Mouse (Mus musculus) embryonic facial prominence, embryonic 12.5 days (tissue): ENCODE data around the gene Sco2. TPM values are rescaled to one million over a fixed set of nuclear protein-coding genes. Genes with fewer than 3 reads are reported as not detected.

Experiments used
- polyA plus RNA-seq: library from polyadenylated mRNA; unstranded; fragments of >200 nt; fragmentation: Nextera tagmentation; extraction: Ambion mirVana; gene quantifications from 2 replicates; pipeline ENCODE4 v1.2.1, GENCODE M21; 2016

Gene Sco2
- polyA plus RNA-seq, 1 experiment from 2014 or later = 5.5 TPM

Other genes with a start within 250 kb of the Sco2 start
- 20.1 and 21.6 TPM in 2 replicates for gene Hdac10, start 245.1 kb downstream of the Sco2 start, polyA plus RNA-seq
- 7.5 and 7.6 TPM in 2 replicates for gene Mapk12, start 233.1 kb downstream of the Sco2 start, polyA plus RNA-seq
- gene Mapk11, start 224.2 kb downstream of the Sco2 start, polyA plus RNA-seq = 14.0 and 16.4 TPM in 2 replicates
- gene Plxnb2, start 193.1 kb downstream of the Sco2 start, polyA plus RNA-seq = 169 and 182 TPM in 2 replicates
- 30.2 and 30.3 TPM in 2 replicates for gene Dennd6b, start 177.3 kb downstream of the Sco2 start, polyA plus RNA-seq
- 38.9 and 41.9 TPM in 2 replicates for gene Ppp6r2, start 162.3 kb downstream of the Sco2 start, polyA plus RNA-seq
- 60.9 and 61.6 TPM in 2 replicates for gene Sbf1, start 58.5 kb downstream of the Sco2 start, polyA plus RNA-seq
- gene Adm2, start 51.1 kb downstream of the Sco2 start, polyA plus RNA-seq = 0.18 TPM in 1 of 2 replicates, not detected in the other
- gene Miox, start 39.4 kb downstream of the Sco2 start, polyA plus RNA-seq = not detected in 2 replicates
- 54.5 and 58.8 TPM in 2 replicates for gene Lmf2, start 18.2 kb downstream of the Sco2 start, polyA plus RNA-seq
- 171 and 177 TPM in 2 replicates for gene Ncaph2, start 18.1 kb downstream of the Sco2 start, polyA plus RNA-seq
- 1.2 and 1.5 TPM in 2 replicates for gene Tymp, start 3.2 kb upstream of the Sco2 start, polyA plus RNA-seq
- 0.27 and 0.51 TPM in 2 replicates for gene Odf3b, start 5.4 kb upstream of the Sco2 start, polyA plus RNA-seq
- 0.11 TPM in 1 of 2 replicates, not detected in the other for gene Klhdc7b, start 11.1 kb upstream of the Sco2 start, polyA plus RNA-seq
- not detected in 2 replicates for gene Syce3, start 36.7 kb upstream of the Sco2 start, polyA plus RNA-seq
- 0.39 and 0.58 TPM in 2 replicates for gene Cpt1b, start 52.0 kb upstream of the Sco2 start, polyA plus RNA-seq
- gene C730034F03Rik, start 55.7 kb upstream of the Sco2 start, polyA plus RNA-seq = 3.5 and 4.7 TPM in 2 replicates
- 0.22 TPM in 1 of 2 replicates, not detected in the other for gene Gm44502, start 55.9 kb upstream of the Sco2 start, polyA plus RNA-seq
- gene Chkb, start 56.1 kb upstream of the Sco2 start, polyA plus RNA-seq = 60.2 and 68.7 TPM in 2 replicates
- gene Mapk8ip2, start 80.1 kb upstream of the Sco2 start, polyA plus RNA-seq = 8.2 and 10.0 TPM in 2 replicates
- gene Arsa, start 103.6 kb upstream of the Sco2 start, polyA plus RNA-seq = 18.0 and 18.2 TPM in 2 replicates
- 3.0 and 4.7 TPM in 2 replicates for gene Shank3, start 125.8 kb upstream of the Sco2 start, polyA plus RNA-seq
- gene Acr, start 194.5 kb upstream of the Sco2 start, polyA plus RNA-seq = 0.23 and 0.41 TPM in 2 replicates
- 51.4 and 52.0 TPM in 2 replicates for gene Rabl2, start 218.1 kb upstream of the Sco2 start, polyA plus RNA-seq